Mouse (Mus musculus) olfactory bulb, adult 2 months (tissue): ENCODE measurements around the gene Gstp2. TPM values are rescaled to one million over a fixed set of nuclear protein-coding genes. Genes with fewer than 3 reads are reported as not detected.
"Not testable (repeated sequence)": the region's sequence is repeated elsewhere in the genome, so short reads cannot be mapped to it uniquely, and the experiment has no call there.

ENCODE experiments used
- H3K27ac ChIP-seq: fragments of 200-500 bp; 2 replicates; pipeline ENCODE4 v1.5.1; 2012; ENCODE audit warnings: low read depth, low read length; ENCODE audit not compliant: insufficient read depth
- H3K4me1 ChIP-seq: fragments of 200-500 bp; 2 replicates; pipeline ENCODE4 v1.6.1; 2012; ENCODE audit warnings: low read length; ENCODE audit not compliant: control insufficient read depth, insufficient read depth
- H3K4me3 ChIP-seq: fragments of 200-500 bp; 2 replicates; pipeline ENCODE4 v1.5.1; 2012; ENCODE audit warnings: mild to moderate bottlenecking, low read depth, low read length, moderate library complexity; ENCODE audit not compliant: insufficient read depth
- CTCF ChIP-seq: fragments of 200-500 bp; IDR thresholded peaks from 2 replicates; pipeline ENCODE4 v1.5.1; 2012; ENCODE audit warnings: low read depth, mild to moderate bottlenecking, low read length, moderate library complexity; ENCODE audit not compliant: insufficient read depth
- POLR2A ChIP-seq: fragments of 200-500 bp; IDR thresholded peaks from 2 replicates; pipeline ENCODE4 v1.6.1; 2012; ENCODE audit warnings: mild to moderate bottlenecking, low read depth, low read length, moderate library complexity; ENCODE audit not compliant: insufficient read depth
- WGBS: fragments of 180-500 bp; shearing (Covaris S2); methylation state at CpG from one replicate; pipeline ENCODE4 v1.1.7; 2018; 5-methylcytosine and 5-hydroxymethylcytosine counted together
- polyA plus RNA-seq: library from polyadenylated mRNA; stranded (reverse); fragments of >200 nt; gene quantifications from 2 replicates; pipeline ENCODE4 v1.2.4, GENCODE M21; 2012; ENCODE audit warnings: low replicate concordance; ENCODE audit not compliant: missing spikeins, insufficient read depth, insufficient read length

Gene Gstp2
- polyA plus RNA-seq, 1 experiment = not detected

- H3K4me3 ChIP-seq = no peak overlapping the region
- TF ChIP-seq CTCF = no peak
- TF ChIP-seq POLR2A = no peak
- 92% methylated on average over 1 of the region's 1 CpGs for WGBS
- no peak overlapping the region for H3K27ac ChIP-seq
- no peaks in the 10 kb centered on the region; the same call in 1 of the 2 replicates for H3K4me1 ChIP-seq
These were observed 29.7 kb upstream of the Gstp2 start for GRCm38 (mm10) chr19:4075531-4075930.

GRCm38 (mm10) chr19:4072706-4073424, 27.0 kb upstream of the Gstp2 start:
- no peaks in the 10 kb centered on the region for H3K4me1 ChIP-seq
- 81% methylated on average over 6 of the region's 6 CpGs for WGBS
- no peak overlapping the region for H3K4me3 ChIP-seq
- H3K27ac ChIP-seq = no peak overlapping the region
- TF ChIP-seq POLR2A (no peak), CTCF (no peak)

GRCm38 (mm10) chr19:4071406-4071805, 25.6 kb upstream of the Gstp2 start:
- TF ChIP-seq POLR2A = no peak
- TF ChIP-seq CTCF = no peak
- Histone ChIP-seq H3K27ac (no peak overlapping the region), H3K4me3 (no peak overlapping the region), H3K4me1 (peaks cover 4% of the 10 kb centered on the region; the same call in 1 of the 2 replicates)
- WGBS = 93% methylated on average over 6 of the region's 6 CpGs

GRCm38 (mm10) chr19:4070756-4071155, 24.9 kb upstream of the Gstp2 start:
- Histone ChIP-seq H3K4me1 (peaks cover 4% of the 10 kb centered on the region; the same call in 1 of the 2 replicates), H3K27ac (no peak overlapping the region), H3K4me3 (no peak overlapping the region)
- TF ChIP-seq POLR2A (no peak), CTCF (no peak)
- WGBS = 83% methylated on average over 8 of the region's 8 CpGs

- WGBS = 79% methylated on average over 15 of the region's 15 CpGs
- Histone ChIP-seq H3K4me3 (no peak overlapping the region), H3K4me1 (peaks cover 4% of the 10 kb centered on the region; the same call in 1 of the 2 replicates), H3K27ac (no peak overlapping the region)
- TF ChIP-seq POLR2A (no peak), CTCF (no peak)
These were observed 24.5 kb upstream of the Gstp2 start for GRCm38 (mm10) chr19:4070311-4070710.

GRCm38 (mm10) chr19:4068717-4069410, 23.0 kb upstream of the Gstp2 start:
- Histone ChIP-seq H3K4me3 (no peak overlapping the region), H3K27ac (no peak overlapping the region), H3K4me1 (peaks cover 4% of the 10 kb centered on the region; the same call in 1 of the 2 replicates)
- WGBS = 70% methylated on average over 15 of the region's 15 CpGs
- TF ChIP-seq CTCF = no peak
- no peak for TF ChIP-seq POLR2A

GRCm38 (mm10) chr19:4068242-4068641, 22.4 kb upstream of the Gstp2 start:
- 96% methylated on average over 2 of the region's 2 CpGs for WGBS

GRCm38 (mm10) chr19:4066877-4067276, 21.1 kb upstream of the Gstp2 start:
- Histone ChIP-seq H3K4me1 (peaks cover 4% of the 10 kb centered on the region; the same call in 1 of the 2 replicates), H3K4me3 (no peak overlapping the region), H3K27ac (no peak overlapping the region)
- no peak for TF ChIP-seq POLR2A
- no peak for TF ChIP-seq CTCF

More at GRCm38 (mm10) chr19:4068242-4068641, 22.4 kb upstream of the Gstp2 start:
- not testable (repeated sequence) for H3K4me1 ChIP-seq, H3K27ac ChIP-seq, H3K4me3 ChIP-seq

- no peak overlapping the region for H3K4me3 ChIP-seq
- WGBS = 80% methylated on average over 6 of the region's 6 CpGs
- no peak overlapping the region for H3K27ac ChIP-seq
- TF ChIP-seq CTCF (no peak), POLR2A (no peak)
- H3K4me1 ChIP-seq = peaks cover 4% of the 10 kb centered on the region; the same call in 1 of the 2 replicates
These were observed 20.5 kb upstream of the Gstp2 start for GRCm38 (mm10) chr19:4066280-4066679.

- not testable (repeated sequence) for H3K4me1 ChIP-seq, H3K27ac ChIP-seq
- WGBS = 17% methylated on average over 7 of the region's 11 CpGs
These were observed 18.7 kb upstream of the Gstp2 start for GRCm38 (mm10) chr19:4064501-4064900.

GRCm38 (mm10) chr19:4063357-4063756, 17.5 kb upstream of the Gstp2 start:
- H3K27ac ChIP-seq, H3K4me3 ChIP-seq, H3K4me1 ChIP-seq: not testable (repeated sequence)
- 81% methylated on average over 4 of the region's 4 CpGs for WGBS

More at GRCm38 (mm10) chr19:4064501-4064900, 18.7 kb upstream of the Gstp2 start:
- H3K4me3 ChIP-seq = not testable (repeated sequence)
